Mouse (Mus musculus) left cerebral cortex, adult 18-20 months (tissue): Measurements from ENCODE around the gene Nckap5l. TPM values are rescaled to one million over a fixed set of nuclear protein-coding genes. Genes with fewer than 3 reads are reported as not detected.

Experiments
- DNase-seq, 2 experiments: peaks; one replicate each; pipeline ENCODE4 v3.0.0; 2021 to 2022; ENCODE audit warnings: low spot score in 2 of 2, mixed read lengths in 1 of 2
- long read RNA-seq, 2 experiments: library from polyadenylated mRNA; stranded (forward); transcript quantifications; one replicate each; pipeline ENCODE4 v2.0.0; 2021
- total RNA-seq, 2 experiments: library from RNA; stranded (reverse); gene quantifications; 2 replicates each; pipeline ENCODE4 v1.2.3; 2021

Gene Nckap5l
- total RNA-seq, result 10 to 100 TPM; 17.0 to 19.0 TPM
- long read RNA-seq, experiment 1, full-length matches to known transcripts, result 4 of 11 reads
- long read RNA-seq, experiment 1, partial matches to known transcripts, result 7 of 11 reads
- long read RNA-seq, experiment 1, other reads (novel, unspliced or antisense), result 0 of 11 reads
- long read RNA-seq, experiment 2, full-length matches to known transcripts, result 1 of 6 reads
- long read RNA-seq, experiment 2, partial matches to known transcripts, result 3 of 6 reads
- long read RNA-seq, experiment 2, other reads (novel, unspliced or antisense), result 2 of 6 reads

DNA sequence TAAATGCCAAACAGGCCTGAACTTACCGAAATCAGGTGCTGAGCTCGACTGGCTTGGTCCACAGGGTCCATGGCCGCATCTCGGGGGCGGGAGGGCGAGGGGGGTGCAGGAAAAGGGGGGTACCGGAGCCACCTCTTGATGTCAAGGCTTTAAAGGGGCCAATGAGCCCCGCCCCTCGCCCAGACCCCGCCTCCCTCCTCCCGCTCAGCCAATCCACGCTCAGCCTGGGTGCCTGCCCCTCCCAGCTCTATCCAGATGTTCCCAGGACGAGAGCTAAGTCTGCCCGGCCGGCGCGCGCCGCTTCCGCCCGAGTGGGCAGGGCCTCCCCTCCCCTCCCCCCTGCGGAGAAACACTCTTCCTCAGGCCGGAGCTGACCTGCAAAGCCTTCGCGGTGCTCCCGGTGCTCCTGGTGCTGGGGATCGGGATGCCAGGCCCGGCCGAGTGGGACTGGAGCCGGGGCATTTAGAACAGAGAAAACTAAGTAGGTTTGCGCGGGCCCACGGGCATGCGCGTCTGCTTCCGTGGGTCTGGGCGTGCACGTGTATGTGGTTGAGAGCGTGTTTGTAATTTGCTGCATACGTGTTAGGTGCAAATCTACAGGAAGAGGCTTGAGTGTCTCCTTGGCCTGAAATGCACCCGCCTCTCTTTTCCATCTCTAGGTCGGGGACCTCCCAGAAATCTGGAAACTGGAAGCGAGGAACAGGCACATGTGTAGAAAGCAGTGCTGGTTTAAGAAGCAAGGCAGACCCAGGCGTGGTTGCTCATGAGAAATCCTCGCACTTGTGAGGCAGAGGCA, at the start of gene Nckap5l:
Nckap5l (minus strand) TSS at position 143 of the 796 bp plus-strand sequence.
- peak; percentile 83 to 90 for DNase-seq

DNA sequence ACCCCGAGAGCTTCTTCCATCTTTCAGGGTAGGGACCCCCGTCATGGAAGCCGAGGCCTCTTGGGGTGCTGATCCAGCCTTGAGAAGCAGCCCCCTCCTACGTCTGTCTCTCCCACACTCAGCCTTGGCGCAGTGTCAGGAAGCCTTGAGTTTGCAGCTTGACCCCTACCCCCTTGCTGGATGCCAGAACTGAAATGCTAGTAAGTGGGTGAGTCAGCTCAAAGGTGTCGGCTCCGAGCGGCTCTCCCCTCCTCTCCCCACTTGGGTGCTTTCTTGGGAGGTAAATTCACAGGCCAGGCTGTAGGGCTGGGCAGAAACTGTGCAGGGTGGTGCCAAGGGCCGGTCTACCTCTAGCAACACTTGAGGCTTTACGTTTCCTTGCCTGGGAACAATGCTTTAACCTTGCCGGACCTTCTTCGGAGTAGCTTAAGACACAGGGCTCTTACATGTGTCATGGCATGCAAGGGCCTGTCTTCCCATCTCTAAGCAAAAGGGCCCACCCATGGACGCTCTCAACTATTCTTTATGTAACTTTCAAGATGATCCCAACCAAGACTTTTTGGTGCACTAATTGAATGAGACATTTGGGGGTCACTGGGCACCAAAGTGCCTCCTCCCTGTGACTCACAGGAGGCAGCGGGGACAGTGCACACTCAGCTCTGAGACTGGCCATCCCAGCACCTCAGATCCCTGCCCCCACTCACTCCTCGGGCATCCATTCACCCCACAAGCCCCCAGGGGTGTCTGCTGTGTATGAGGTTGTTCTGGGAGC, 48.0 kb upstream of the Nckap5l start:
- no peak for DNase-seq

DNA sequence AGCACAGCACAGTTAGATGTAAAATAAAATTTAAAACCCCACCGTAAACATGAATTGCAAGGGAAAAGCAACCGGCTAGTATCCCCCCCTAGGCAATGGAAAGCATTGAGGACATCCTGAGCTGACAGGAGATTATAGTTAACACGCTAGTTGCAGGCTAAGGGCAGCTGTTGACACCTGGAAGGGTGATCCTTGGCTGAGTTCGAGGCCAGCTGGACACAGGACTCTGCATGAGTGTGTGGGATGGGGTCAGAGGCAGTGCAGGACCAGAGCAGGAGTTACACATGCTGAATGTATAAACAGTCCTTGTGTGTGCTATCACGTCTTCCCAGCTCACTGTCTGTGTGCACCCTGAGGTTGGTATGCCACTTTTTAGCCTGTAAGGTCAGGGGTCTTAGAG, 45.7 kb upstream of the Nckap5l start:
- no peak for DNase-seq

DNA sequence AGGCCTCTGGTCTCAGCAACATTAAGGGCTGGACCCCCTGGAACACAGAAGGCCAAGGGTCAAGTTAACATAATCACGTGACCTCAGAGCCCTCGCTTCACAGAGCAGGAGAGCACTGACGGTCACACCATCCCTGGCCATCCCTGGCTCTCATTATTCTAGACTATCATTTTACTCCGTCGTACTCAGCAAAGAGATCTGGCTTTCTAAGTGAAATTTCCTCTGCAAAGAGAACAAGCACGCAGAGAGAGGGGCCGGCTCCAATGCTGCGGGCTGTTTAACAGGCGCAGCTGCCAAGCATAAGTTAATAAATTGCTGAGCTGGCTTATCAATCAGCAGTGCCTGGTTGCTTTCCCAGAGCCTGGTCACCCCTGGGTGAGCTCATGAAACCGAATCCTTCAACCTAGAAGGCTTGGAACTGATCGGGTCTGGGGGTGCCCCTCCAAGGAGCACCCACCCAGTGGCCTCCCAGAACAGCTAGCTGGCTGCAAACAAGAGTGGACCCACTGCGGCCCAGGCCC, 44.8 kb upstream of the Nckap5l start:
- no peak for DNase-seq

DNA sequence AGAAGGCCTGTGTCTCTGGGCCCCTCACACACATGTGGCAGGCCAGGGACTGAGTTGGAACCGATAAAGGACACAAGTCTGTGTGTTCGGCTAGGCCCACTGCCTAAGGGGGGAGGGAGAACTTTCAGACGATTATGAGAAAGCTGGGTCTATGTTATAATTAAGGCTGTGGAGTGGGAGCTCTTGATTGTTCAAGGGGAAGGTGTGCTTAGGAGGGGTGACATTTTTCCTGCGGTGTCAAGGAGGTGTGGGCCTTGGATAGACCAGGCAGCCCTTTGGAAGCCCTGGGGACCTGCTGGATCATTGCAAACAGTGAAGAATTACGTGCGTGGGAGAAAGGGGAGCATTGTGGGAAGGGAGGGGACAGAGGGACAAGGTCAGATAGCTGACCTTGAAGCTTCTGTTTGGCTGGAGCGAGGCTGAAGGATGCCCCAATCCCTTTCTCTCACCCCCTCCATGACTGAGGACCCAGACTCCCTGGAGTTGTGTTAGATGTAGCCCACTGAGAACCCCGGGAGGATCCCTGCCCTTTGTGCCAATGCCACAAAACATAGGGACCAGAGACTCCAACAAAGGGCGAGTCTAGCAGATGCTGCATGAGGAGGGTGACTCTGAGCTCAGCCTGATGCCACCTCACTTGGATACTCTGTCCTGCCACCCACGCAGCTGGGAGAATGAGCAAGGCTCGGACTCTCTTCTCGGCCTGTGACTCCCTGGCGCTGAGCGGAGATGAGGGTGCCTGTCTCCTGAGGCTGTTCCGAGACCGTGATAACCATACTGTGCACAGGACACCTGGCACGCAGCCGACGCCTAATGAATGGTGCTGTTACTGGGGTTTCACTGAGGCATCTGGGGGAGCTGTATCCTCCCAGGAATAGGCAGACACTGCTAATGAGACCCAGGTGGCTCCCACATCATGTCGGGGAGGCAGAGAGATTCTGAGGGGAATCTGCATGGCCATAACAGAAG, 44.0 kb upstream of the Nckap5l start:
- DNase-seq, result peak; percentile 61 to 72

DNA sequence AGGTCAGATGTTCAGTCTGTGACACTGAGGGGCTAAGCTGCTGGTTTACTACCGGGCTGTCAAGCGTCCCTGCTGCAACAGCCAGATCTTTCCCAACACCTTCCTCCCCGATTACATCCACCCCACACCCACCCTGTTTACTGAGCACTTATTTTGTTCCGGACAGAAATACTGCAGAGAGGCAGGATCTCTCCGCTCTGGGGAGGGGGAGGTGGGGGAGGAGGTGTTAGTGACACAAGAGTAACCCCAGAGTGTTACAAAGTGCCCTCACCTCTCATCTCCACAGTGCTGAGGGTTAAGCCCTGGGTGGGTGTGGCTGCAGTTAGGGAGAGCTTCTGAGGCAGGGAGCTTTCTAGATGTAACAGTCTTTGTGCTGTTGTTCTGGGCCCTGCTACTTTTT, 42.8 kb upstream of the Nckap5l start:
- DNase-seq, result no peak

DNA sequence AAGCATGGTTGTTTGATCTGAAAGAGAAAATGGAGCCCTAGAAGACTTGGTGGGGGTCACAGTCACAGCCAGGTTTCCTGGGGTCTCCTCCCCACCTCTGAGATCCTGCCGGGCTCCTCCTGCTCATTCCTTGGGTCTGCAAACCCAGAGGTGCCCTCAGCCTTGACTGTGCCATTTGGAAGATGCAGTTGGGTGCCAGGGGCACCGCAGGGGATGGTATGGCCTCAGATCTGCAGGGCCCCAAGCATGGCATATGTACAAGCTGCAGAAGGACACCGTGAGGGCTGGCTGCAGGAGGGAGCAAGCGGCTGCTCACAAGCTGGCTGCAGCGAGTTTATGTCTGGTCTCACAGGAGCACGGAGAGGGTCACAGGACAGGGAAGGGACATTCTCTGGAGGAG, 42.2 kb upstream of the Nckap5l start:
- DNase-seq, result no peak

DNA sequence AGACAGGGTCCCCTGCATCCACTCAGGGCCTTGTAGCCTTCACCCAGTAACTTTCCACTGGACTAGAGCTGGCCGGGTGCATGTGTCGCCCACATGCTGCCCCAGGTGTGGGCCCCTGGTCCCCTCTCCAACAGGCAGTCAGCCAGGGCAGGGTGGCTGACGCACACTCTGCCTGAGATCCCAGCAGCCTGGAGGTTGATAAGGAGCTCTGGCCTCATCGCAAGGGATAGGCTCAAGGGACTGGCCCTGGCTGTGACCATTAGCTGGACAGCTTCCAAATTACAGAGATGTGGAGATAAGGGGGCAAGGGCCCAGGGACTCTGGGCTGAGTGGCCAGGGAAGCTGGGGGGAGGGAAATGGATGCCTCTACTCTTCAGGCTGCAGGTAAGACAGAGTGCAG, 41.2 kb upstream of the Nckap5l start:
- DNase-seq, result no peak

DNA sequence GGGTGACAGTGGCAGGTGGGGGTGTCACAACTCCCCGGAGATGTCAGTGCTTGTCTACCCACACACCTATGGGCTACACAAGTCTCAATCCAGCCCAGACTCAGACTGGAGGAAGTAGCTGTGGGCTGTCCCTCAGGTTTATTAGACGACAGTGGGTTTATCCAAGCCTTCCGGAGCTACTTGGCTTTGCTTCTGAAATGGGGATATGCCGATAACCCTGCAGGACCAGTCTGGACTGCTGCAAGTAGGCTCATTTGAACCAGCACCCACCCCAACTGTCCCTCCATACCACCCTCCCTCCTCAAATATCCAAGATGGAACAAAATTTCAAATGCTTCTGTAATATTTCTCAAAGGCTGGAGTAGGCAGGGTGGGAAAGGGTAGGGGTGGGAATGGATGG, 40.8 kb upstream of the Nckap5l start:
- DNase-seq, result no peak

DNA sequence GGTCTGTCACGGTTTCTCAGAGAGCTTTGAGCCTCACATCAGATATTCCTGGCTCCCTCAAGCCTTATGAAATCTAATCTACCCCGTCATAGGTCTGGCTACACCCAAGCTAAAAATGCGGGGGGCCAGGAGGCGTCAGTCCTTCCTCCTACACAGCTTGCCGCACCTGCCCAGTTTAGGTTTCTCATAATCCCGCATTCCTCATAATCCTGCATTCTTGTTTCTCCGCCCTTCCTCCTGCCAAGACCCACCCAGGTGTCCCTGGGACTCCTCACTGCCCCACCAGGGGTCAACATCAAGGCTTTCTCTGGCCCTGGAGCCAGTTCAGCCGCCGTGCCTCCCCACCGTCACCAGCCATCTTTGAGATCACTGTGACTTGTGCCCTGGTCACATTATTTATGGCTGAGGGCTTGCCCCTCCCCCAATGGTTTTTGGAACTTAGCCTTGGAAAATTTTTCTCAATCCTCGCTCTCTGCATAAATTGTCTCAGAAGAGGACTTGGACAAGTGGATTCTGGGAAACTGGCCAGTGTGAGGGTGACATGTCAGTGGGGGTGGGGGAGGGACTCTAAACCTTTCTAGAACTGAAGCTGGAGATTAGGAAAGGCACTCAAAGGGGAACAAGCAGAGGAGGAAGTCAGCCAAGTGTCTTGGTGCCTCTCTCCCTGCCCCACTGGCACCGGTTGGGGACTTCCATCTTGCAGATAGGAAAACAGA, 40.1 kb upstream of the Nckap5l start:
- peak; percentile 63 to 75 for DNase-seq

DNA sequence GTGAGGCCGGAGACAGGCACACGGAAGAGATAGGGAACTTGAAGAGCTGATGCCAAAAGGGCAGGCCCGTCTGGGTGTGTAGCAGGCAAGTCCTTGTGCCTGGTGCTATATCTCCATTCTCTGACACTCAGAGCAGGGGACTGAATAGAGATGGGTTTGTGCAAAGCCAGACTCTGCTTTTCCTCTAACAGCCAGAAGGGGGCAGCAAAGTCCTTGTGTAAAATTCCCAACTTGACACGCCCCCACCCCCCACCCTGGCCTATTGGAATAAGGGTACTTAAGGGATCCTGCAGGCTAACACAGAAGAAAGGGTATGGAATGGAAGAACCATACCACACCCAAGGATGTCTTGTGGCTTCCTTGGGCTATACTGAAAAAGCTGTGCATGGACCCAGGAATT, 39.5 kb upstream of the Nckap5l start:
- peak; percentile 63 to 71 for DNase-seq

DNA sequence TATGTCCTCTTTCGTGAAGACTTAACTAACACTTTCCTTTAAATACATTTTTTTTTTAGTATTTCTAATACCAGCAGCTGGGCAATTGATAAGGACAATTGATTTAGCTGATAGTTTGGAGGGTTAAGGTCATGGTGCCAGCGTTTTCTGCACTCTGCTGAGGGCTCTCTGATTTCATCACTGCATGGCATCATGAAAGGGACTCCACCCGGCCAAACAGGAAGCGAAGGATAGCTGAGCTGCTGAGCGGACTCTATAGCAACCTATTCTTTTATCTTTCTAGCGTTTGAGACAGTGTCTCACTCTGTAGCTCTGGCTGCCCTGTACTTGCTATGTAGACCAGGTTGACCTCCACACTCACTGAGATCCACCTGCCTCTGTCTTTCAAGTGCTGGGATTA, 27.2 kb upstream of the Nckap5l start:
- DNase-seq, result no peak

DNA sequence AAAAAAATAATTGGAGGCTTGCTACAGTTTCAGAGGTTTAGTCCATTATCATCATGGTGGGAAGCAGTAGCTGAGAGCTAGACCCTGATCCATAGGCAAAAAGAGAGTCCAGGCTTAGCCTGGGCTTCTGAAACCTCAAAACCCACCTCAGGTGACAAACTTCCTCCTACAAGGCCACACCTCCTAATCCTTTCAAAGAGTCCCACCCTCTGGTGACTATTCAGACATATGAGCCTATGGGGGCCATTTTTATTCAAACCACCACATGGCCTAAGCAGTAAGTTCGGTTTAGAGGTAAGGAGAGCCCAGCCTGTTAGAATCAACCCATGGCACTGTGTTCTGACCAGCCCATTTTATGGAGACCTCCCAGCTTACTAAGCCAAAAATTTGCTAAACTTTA, 18.3 kb upstream of the Nckap5l start:
- DNase-seq, result no peak

DNA sequence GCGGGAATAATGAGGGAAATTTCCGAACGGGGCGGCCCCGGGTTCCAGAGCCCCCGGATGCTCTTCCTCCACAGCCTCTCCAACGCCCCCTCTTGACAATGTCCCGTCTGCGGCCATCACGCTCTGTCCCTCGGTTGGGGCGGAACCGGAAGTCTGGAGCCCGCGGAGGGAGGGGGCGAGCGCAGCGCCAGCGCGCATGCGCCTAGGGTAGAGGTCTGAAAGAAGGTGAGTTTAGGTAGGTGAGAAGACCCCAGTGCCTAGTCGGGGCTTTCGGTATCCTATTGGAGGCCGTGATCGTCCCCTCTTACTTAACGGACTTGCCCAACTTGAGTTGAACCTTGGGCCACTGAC, 17.0 kb upstream of the Nckap5l start, which contains the start of gene Bcdin3d:
Bcdin3d (minus strand) TSS at position 155 of the 351 bp plus-strand sequence.
- peak; percentile 79 to 88 for DNase-seq

DNA sequence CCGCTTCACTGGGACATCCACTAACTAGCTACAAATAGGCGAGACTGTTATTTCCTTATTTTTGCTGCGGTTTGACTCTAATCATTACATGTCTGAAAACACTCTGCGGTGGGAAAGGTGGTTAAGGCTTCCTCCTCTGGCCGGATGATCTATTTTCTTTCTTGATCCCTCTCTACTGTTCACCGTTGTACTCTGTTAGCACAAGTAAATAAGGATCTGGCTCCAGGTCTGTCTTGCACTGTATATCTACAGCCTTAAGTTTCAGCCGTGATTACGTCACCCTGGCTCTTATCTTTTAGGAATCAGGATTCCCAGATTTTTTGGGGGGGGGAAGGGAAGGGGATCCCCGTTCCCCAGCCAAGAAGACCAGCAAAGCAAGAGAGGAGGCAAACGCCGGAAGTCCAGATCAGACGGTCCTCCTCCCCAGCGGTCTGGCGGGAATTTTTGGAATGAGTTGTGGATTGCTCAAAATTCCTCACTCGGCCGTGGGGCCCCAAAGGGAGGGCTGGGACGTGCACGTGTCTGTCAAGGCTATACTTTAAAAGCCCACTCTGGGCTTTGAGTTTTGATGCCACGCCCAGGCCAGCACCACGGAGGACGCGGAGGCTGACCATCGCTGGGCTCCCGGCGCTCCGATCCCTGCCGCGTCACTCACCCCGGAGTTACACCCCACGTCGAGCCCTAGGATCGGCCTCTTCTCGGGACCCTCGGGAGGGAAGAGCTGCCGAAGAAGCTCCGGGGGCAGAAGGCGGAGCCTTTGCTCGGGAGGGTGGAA, 16.4 kb upstream of the Nckap5l start:
- peak; percentile 40 to 52 for DNase-seq

DNA sequence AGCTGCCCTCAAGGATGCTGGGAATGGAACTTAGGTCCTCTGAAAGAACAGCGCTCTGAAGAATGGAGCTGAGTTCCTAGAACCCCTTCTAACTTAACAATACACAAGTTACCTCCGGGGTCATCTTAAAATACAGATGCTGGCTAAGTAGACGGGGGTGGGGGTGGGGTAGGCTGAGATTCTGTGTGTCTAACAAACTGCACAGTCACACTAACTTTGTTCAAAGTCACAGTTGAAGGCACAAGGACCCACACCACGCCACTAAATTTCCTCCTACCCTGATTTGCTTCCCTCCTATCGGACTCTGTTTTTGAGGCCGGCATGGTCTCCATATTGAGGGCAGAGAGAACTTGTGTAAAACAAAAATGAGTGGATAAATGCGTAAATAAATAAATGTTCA, 15.4 kb upstream of the Nckap5l start:
- DNase-seq, result no peak

DNA sequence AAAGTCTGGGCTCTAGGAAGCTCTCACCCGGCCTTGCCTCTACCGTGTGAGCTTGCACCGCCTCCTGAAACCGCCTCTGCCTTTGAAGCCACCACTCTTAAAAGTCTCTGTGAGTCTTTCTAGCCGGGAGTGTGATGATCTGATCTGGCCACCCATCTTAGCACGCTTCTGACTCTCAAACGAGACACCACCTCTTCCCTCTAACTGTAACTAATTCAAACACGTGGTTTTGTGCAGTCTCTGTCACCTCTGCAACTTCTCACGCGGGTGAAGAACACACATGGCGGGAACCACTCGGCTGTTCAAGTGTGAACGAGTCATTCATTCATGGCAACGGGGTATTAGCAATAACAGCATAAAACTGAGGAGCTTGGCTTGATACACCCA, 14.1 kb upstream of the Nckap5l start:
- no peak for DNase-seq

DNA sequence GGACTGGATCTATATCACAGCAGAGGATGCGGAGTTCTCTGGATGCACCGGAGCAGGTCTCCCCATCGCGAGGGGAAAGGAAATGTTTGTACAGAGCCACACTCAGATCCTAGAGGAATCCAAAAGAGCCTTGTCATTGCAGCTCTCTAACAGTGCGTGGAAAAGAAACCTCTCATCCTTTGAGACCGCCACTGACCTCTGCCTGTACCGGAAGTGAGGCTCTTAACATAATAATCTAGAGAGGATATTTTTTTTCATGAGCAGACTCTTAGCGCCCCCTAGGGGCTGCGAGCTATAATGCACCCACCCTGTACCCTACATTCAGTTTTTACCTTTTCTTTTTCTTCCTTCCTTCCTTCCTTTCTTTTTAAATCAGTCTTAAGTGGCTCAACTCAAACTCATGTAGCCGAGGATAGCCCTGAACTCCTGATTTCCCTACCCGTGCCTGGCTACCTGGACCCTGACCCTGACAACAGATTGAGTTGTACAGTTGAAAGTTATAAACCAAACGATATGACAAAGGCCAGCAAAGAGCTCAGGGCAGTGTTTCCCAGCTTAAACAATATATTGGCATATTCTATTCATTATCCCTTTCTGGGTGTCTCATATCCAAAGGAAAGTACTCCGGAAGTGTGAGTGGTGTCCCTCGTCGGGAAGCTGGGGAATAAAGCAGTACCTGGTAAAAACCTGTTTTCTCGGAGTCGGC, 13.6 kb upstream of the Nckap5l start:
- peak; percentile 33 to 48 for DNase-seq
